Mouse (Mus musculus) kidney, embryonic 14.5 days (tissue): ENCODE data around the gene Pom121. TPM values are rescaled to one million over a fixed set of nuclear protein-coding genes. Genes with fewer than 3 reads are reported as not detected.

Experiments
- ATAC-seq: fragments of 200-750 bp; cut with Nextera tagmentation; 2 replicates; pipeline ENCODE4 v1.8.0; 2017; ENCODE audit warnings: moderate number of reproducible peaks, mild to moderate bottlenecking, moderate TSS enrichment, moderate library complexity; ENCODE audit not compliant: low FRiP score, low TSS enrichment
- H3K27ac ChIP-seq: fragments of 300-500 bp; sonication (generic); 2 replicates; pipeline ENCODE4 v1.5.1; 2014; ENCODE audit warnings: low read depth, mild to moderate bottlenecking, low read length, moderate library complexity, mixed read lengths
- H3K27me3 ChIP-seq: fragments of 300-500 bp; sonication (generic); 2 replicates; pipeline ENCODE4 v1.6.1; 2014; ENCODE audit warnings: mild to moderate bottlenecking, low read length; ENCODE audit not compliant: control insufficient read depth, insufficient read depth
- H3K36me3 ChIP-seq: fragments of 300-500 bp; sonication (generic); 2 replicates; pipeline ENCODE4 v1.6.1; 2014; ENCODE audit warnings: low read length, mixed read lengths; ENCODE audit not compliant: control insufficient read depth, insufficient read depth
- H3K4me1 ChIP-seq: fragments of 300-500 bp; sonication (generic); 2 replicates; pipeline ENCODE4 v1.6.1; 2014; ENCODE audit warnings: low read length, mixed read lengths; ENCODE audit not compliant: control insufficient read depth, insufficient read depth
- H3K4me2 ChIP-seq: fragments of 300-500 bp; sonication (generic); replicated peaks from 2 replicates; pipeline ENCODE4 v1.6.1; 2014; ENCODE audit warnings: low read depth, mild to moderate bottlenecking, low read length
- H3K4me3 ChIP-seq: fragments of 300-500 bp; sonication (generic); 2 replicates; pipeline ENCODE4 v1.5.1; 2014; ENCODE audit warnings: mild to moderate bottlenecking, low read length
- H3K9ac ChIP-seq: fragments of 300-500 bp; sonication (generic); 2 replicates; pipeline ENCODE4 v1.6.1; 2014; ENCODE audit warnings: low read depth, mild to moderate bottlenecking, low read length, moderate library complexity
- H3K9me3 ChIP-seq: fragments of 300-500 bp; sonication (generic); 2 replicates; pipeline ENCODE4 v1.6.1; 2016; ENCODE audit warnings: low read length; ENCODE audit not compliant: control insufficient read depth
- WGBS: fragments of 180-500 bp; shearing (Covaris S2); extraction: QIAGEN DNeasy Blood & Tissue Kit; methylation state at CpG from one replicate; pipeline ENCODE4 v1.1.7; 2014; 5-methylcytosine and 5-hydroxymethylcytosine counted together
- polyA plus RNA-seq: library from polyadenylated mRNA; unstranded; fragments of >200 nt; fragmentation: Nextera tagmentation; extraction: Ambion mirVana; gene quantifications from 2 replicates; pipeline ENCODE4 v1.2.1, GENCODE M21; 2014

Pom121 gene
- polyA plus RNA-seq, 1 experiment from 2014 or later = 20.7 TPM

GRCm38 (mm10) chr5:135404623-135405022 is 10.3 kb upstream of the Pom121 start:
- ATAC-seq = peak; percentile 41; the same call in 1 of the 2 replicates
- WGBS = 32% methylated on average over 20 of the region's 20 CpGs
- H3K27ac ChIP-seq = no peak overlapping the region
- peaks cover 8% of the 10 kb centered on the region; the same call in 1 of the 2 replicates for H3K36me3 ChIP-seq
- no peak overlapping the region for H3K4me3 ChIP-seq
- H3K27me3 ChIP-seq = no peaks in the 10 kb centered on the region
- H3K4me2 ChIP-seq = no peak overlapping the region
- H3K9me3 ChIP-seq = peaks cover 2% of the 10 kb centered on the region; the same call in 1 of the 2 replicates
- H3K9ac ChIP-seq = no peak overlapping the region
- no peaks in the 10 kb centered on the region for H3K4me1 ChIP-seq

GRCm38 (mm10) chr5:135400244-135400643 is 5.9 kb upstream of the Pom121 start:
- H3K4me2 ChIP-seq = no peak overlapping the region
- H3K9me3 ChIP-seq = peaks cover 2% of the 10 kb centered on the region; the same call in 1 of the 2 replicates
- no peak overlapping the region for H3K27ac ChIP-seq
- ATAC-seq = peak; percentile 63
- no peaks in the 10 kb centered on the region for H3K27me3 ChIP-seq
- WGBS = 5% methylated on average over 2 of the region's 2 CpGs
- H3K36me3 ChIP-seq = no peaks in the 10 kb centered on the region
- H3K4me3 ChIP-seq = no peak overlapping the region
- H3K9ac ChIP-seq = no peak overlapping the region
- H3K4me1 ChIP-seq = no peaks in the 10 kb centered on the region

GRCm38 (mm10) chr5:135399382-135399781 is 5.0 kb upstream of the Pom121 start:
- Histone ChIP-seq H3K4me1 (no peaks in the 10 kb centered on the region), H3K9me3 (peaks cover 2% of the 10 kb centered on the region; the same call in 1 of the 2 replicates), H3K9ac (no peak overlapping the region), H3K4me2 (no peak overlapping the region), H3K4me3 (no peak overlapping the region), H3K27ac (no peak overlapping the region), H3K36me3 (no peaks in the 10 kb centered on the region), H3K27me3 (no peaks in the 10 kb centered on the region)
- 49% methylated on average over 6 of the region's 6 CpGs for WGBS
- no peak for ATAC-seq

- Histone ChIP-seq H3K9ac (no peak overlapping the region), H3K4me1 (peaks cover 8% of the 10 kb centered on the region; the same call in 1 of the 2 replicates), H3K27ac (no peak overlapping the region), H3K9me3 (no peaks in the 10 kb centered on the region), H3K27me3 (no peaks in the 10 kb centered on the region), H3K4me2 (no peak overlapping the region), H3K4me3 (no peak overlapping the region), H3K36me3 (peaks cover 15% of the 10 kb centered on the region)
- no peak for ATAC-seq
- WGBS = 58% methylated on average over 5 of the region's 5 CpGs
Measured at GRCm38 (mm10) chr5:135395826-135396225, 1.5 kb upstream of the Pom121 start.

- Histone ChIP-seq H3K4me1 (no peaks in the 10 kb centered on the region), H3K9me3 (no peaks in the 10 kb centered on the region), H3K27me3 (no peaks in the 10 kb centered on the region), H3K4me3 (no peak overlapping the region), H3K4me2 (no peak overlapping the region), H3K9ac (no peak overlapping the region), H3K27ac (no peak overlapping the region), H3K36me3 (peaks cover 96% of the 10 kb centered on the region)
- no peak for ATAC-seq
- 87% methylated on average over 10 of the region's 10 CpGs for WGBS
Measured at GRCm38 (mm10) chr5:135383771-135384170, 10.6 kb downstream of the Pom121 start.

GRCm38 (mm10) chr5:135382746-135383145 is 11.6 kb downstream of the Pom121 start:
- no peak for ATAC-seq
- 86% methylated on average over 7 of the region's 7 CpGs for WGBS
- Histone ChIP-seq H3K27me3 (no peaks in the 10 kb centered on the region), H3K4me3 (no peak overlapping the region), H3K9me3 (no peaks in the 10 kb centered on the region), H3K9ac (no peak overlapping the region), H3K36me3 (peaks cover 96% of the 10 kb centered on the region), H3K4me1 (no peaks in the 10 kb centered on the region), H3K4me2 (no peak overlapping the region), H3K27ac (no peak overlapping the region)

- ATAC-seq = no peak
- Histone ChIP-seq H3K27ac (no peak overlapping the region), H3K4me3 (no peak overlapping the region), H3K9ac (no peak overlapping the region), H3K36me3 (peaks cover 96% of the 10 kb centered on the region), H3K9me3 (no peaks in the 10 kb centered on the region), H3K4me2 (no peak overlapping the region), H3K4me1 (no peaks in the 10 kb centered on the region), H3K27me3 (no peaks in the 10 kb centered on the region)
- 93% methylated on average over 10 of the region's 10 CpGs for WGBS
Measured at GRCm38 (mm10) chr5:135381356-135381925, 12.9 kb downstream of the Pom121 start.

GRCm38 (mm10) chr5:135380681-135381080 is 13.7 kb downstream of the Pom121 start:
- H3K27me3 ChIP-seq = no peaks in the 10 kb centered on the region
- no peak for ATAC-seq
- H3K9ac ChIP-seq = no peak overlapping the region
- no peak overlapping the region for H3K4me2 ChIP-seq
- 95% methylated on average over 4 of the region's 4 CpGs for WGBS
- H3K4me3 ChIP-seq = no peak overlapping the region
- H3K27ac ChIP-seq = no peak overlapping the region
- H3K9me3 ChIP-seq = no peaks in the 10 kb centered on the region
- H3K4me1 ChIP-seq = no peaks in the 10 kb centered on the region
- H3K36me3 ChIP-seq = peaks cover 100% of the 10 kb centered on the region

GRCm38 (mm10) chr5:135376341-135376740 is 18.0 kb downstream of the Pom121 start:
- Histone ChIP-seq H3K36me3 (peaks cover 94% of the 10 kb centered on the region), H3K27ac (no peak overlapping the region), H3K4me1 (no peaks in the 10 kb centered on the region), H3K9ac (no peak overlapping the region), H3K27me3 (no peaks in the 10 kb centered on the region), H3K9me3 (no peaks in the 10 kb centered on the region), H3K4me3 (no peak overlapping the region), H3K4me2 (no peak overlapping the region)
- no peak for ATAC-seq
- 67% methylated on average over 2 of the region's 2 CpGs for WGBS
